Mouse (Mus musculus): ENCODE measurements around the gene Capn12.

GRCm38 (mm10) chr7:28930320-28931031, 49.3 kb downstream of the Capn12 start:
- no peak for TF ChIP-seq CTCF (conservative IDR thresholded peaks at IDR 0.05 in 1 of 2, IDR thresholded peaks at IDR 0.05 in 1 of 2; ENCODE audit: low read depth in 2 of 2, low read length in 2 of 2)
- TF ChIP-seq ZKSCAN1 (IDR thresholded peaks at IDR 0.05; ENCODE audit: borderline replicate concordance, low read depth, low read length) = no peak
- TF ChIP-seq POLR2A (IDR thresholded peaks at IDR 0.05; ENCODE audit: low read depth, low read length) = no peak
- no peak for TF ChIP-seq USF2 (conservative IDR thresholded peaks at IDR 0.05; ENCODE audit: low read depth, low read length)
- TF ChIP-seq ZNF384 (IDR thresholded peaks at IDR 0.05; ENCODE audit: low read depth, low read length) = no peak
- TF ChIP-seq MXI1 (IDR thresholded peaks at IDR 0.05; ENCODE audit: low read depth, low read length) = no peak
- no peak for TF ChIP-seq ELF1 (IDR thresholded peaks at IDR 0.05; ENCODE audit: low read depth, low read length)
- TF ChIP-seq ZC3H11A (IDR thresholded peaks at IDR 0.05; ENCODE audit: low read depth, low read length) = no peak
- TF ChIP-seq EP300 (IDR thresholded peaks at IDR 0.05; ENCODE audit: low read length) = no peak
- TF ChIP-seq NELFE (IDR thresholded peaks at IDR 0.05; ENCODE audit: low read depth, low read length) = no peak
- no peak for TF ChIP-seq RCOR1 (conservative IDR thresholded peaks at IDR 0.05; ENCODE audit: low read depth, low read length)
- TF ChIP-seq MAX (IDR thresholded peaks at IDR 0.05; ENCODE audit: low read length) = no peak
- no peak for TF ChIP-seq MEF2A (IDR thresholded peaks at IDR 0.05; ENCODE audit: borderline replicate concordance, low read depth, low read length)
- no peak for TF ChIP-seq POLR2AphosphoS2 (IDR thresholded peaks at IDR 0.05; ENCODE audit: low read depth, low read length)
